Mouse (Mus musculus) midbrain, embryonic 14.5 days (tissue): Measurements from ENCODE around the gene Chdh. TPM values are rescaled to one million over a fixed set of nuclear protein-coding genes. Genes with fewer than 3 reads are reported as not detected.

Experiments used
- ATAC-seq: fragments of 200-750 bp; cut with Nextera tagmentation; 2 replicates; pipeline ENCODE4 v1.8.0; 2017; ENCODE audit warnings: moderate number of reproducible peaks, moderate library complexity; ENCODE audit not compliant: low FRiP score, low TSS enrichment
- DNase-seq: peaks from one replicate; pipeline ENCODE4 v3.0.0-alpha.2; 2015
- H3K27ac ChIP-seq: fragments of 300-500 bp; sonication (generic); replicated peaks from 2 replicates; pipeline ENCODE4 v1.5.1; 2014; ENCODE audit warnings: mild to moderate bottlenecking, low read depth, low read length, moderate library complexity
- H3K27me3 ChIP-seq: fragments of 300-500 bp; sonication (generic); 2 replicates; pipeline ENCODE4 v1.6.1; 2014; ENCODE audit warnings: low read length, control low read depth, mixed read lengths; ENCODE audit not compliant: control insufficient read depth, insufficient read depth
- H3K36me3 ChIP-seq: fragments of 300-500 bp; sonication (generic); 2 replicates; pipeline ENCODE4 v1.6.1; 2014; ENCODE audit warnings: low read length, control low read depth; ENCODE audit not compliant: control insufficient read depth, insufficient read depth
- H3K4me1 ChIP-seq: fragments of 300-500 bp; sonication (generic); 2 replicates; pipeline ENCODE4 v1.6.1; 2014; ENCODE audit warnings: mild to moderate bottlenecking, antibody characterized with exemption, low read length, control low read depth; ENCODE audit not compliant: control insufficient read depth, insufficient read depth
- H3K4me2 ChIP-seq: fragments of 300-500 bp; sonication (generic); 2 replicates; pipeline ENCODE4 v1.6.1; 2014; ENCODE audit warnings: mild to moderate bottlenecking, low read length, moderate library complexity
- H3K4me3 ChIP-seq: fragments of 300-500 bp; sonication (generic); replicated peaks from 2 replicates; pipeline ENCODE4 v1.5.1; 2014; ENCODE audit warnings: low read depth, low read length
- H3K9ac ChIP-seq: fragments of 300-500 bp; sonication (generic); replicated peaks from 2 replicates; pipeline ENCODE4 v1.6.1; 2014; ENCODE audit warnings: mild to moderate bottlenecking, low read length, moderate library complexity
- H3K9me3 ChIP-seq: fragments of 300-500 bp; sonication (generic); 2 replicates; pipeline ENCODE4 v1.6.1; 2016; ENCODE audit warnings: low read length, control low read depth, mixed read lengths; ENCODE audit not compliant: control insufficient read depth
- WGBS: fragments of 180-500 bp; shearing (Covaris S2); extraction: QIAGEN DNeasy Blood & Tissue Kit; methylation state at CpG from one replicate; pipeline ENCODE4 v1.1.7; 2014; 5-methylcytosine and 5-hydroxymethylcytosine counted together
- polyA plus RNA-seq: library from polyadenylated mRNA; unstranded; fragments of >200 nt; fragmentation: Nextera tagmentation; extraction: Ambion mirVana; gene quantifications from 2 replicates; pipeline ENCODE4 v1.2.1, GENCODE M21; 2014

The Chdh gene
- polyA plus RNA-seq, 1 experiment from 2014 or later: 0.21 TPM

DNA sequence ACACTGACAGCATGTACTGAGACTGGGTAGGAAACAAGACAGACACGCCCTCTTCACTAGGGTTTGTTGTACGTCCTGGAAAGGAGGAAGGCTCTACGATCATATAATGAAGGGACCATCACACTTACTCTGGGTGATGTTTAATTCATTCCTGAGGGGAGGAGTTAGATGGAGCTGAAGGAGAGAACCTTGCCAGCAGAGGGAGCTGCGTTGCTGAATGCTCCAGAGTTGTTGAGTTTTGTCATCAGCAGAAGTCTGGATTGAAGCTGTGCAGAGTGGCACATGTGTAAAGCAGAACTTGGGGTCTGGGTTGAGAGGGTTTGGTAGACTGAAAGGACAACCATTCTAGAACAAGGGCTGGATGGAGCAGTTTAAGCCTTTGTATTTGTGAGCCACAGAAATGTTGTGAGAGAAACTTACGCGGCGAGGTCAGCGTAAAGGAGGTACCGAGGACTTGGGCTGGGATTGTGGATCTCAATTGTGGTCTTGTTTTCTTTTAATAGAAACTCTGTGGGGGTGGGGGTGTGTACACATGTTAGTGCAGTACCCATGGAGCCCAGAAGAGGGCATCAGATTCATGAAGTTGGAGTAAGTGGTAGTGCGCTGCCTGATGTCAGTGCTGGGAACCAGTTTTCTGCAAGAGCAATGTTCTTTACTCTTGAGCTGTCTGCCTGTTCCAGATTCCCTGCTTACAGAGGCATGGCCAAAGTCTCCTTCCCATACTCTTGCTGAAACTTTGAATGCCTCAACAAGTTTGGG is 28.2 kb upstream of the Chdh start:
- no peak overlapping the region for H3K9ac ChIP-seq
- peaks cover 66% of the 10 kb centered on the region for H3K36me3 ChIP-seq
- H3K4me3 ChIP-seq: no peak overlapping the region
- ATAC-seq (no peak), DNase-seq (peak; percentile 19)
- no peak overlapping the region for H3K27ac ChIP-seq
- no peaks in the 10 kb centered on the region for H3K9me3 ChIP-seq
- no peaks in the 10 kb centered on the region for H3K27me3 ChIP-seq
- WGBS: 97% methylated on average over 10 of the region's 10 CpGs
- 0 out of 2 replicates have a peak, but pooled peaks cover 3% of the 10 kb centered on the region for H3K4me1 ChIP-seq
- no peak overlapping the region for H3K4me2 ChIP-seq

DNA sequence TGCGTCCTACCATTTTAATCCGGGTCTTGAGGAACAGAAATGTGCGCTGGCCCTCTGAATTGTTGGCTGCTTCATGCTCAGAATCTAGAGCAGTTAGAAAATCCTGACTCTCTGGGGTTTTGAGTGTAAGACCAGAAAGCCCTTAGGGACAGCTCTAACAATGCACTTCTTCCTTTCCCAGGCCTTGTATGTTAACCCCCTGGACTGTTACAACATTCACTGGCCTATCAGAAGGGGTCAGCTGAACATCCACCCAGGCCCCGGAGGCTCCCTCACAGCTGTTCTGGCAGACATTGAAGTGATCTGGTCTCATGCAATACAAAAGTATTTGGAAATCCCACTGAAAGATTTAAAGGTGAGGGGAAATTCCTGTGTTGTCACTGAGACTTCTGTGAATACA is 22.7 kb upstream of the Chdh start:
- ATAC-seq (no peak), DNase-seq (no peak)
- H3K9ac ChIP-seq: no peak overlapping the region
- H3K4me3 ChIP-seq: no peak overlapping the region
- no peaks in the 10 kb centered on the region for H3K27me3 ChIP-seq
- no peaks in the 10 kb centered on the region for H3K4me1 ChIP-seq
- H3K36me3 ChIP-seq: peaks cover 100% of the 10 kb centered on the region
- H3K27ac ChIP-seq: no peak overlapping the region
- WGBS: 94% methylated on average over 4 of the region's 4 CpGs
- H3K9me3 ChIP-seq: no peaks in the 10 kb centered on the region
- no peak overlapping the region for H3K4me2 ChIP-seq

DNA sequence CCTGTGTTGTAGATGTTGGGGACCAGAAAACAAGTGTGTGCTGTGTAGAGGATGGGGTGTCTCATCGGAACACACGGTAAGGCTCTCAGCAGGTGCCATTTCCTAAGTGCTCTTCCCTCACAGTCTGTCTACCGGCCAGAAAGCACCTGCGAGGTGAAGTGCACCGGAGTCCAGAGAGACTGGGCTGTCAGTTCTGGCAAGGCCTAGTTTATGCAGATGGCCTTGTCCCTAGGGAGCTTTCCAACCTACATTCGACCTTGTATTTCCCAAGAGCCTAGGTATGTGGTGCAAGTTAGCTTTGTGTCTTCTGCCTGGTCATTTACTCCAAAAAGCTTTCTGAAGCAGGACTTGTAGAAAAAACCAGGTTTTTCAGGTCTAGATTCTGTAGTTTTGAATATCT is 21.5 kb upstream of the Chdh start:
- H3K4me2 ChIP-seq: no peak overlapping the region
- no peak for ATAC-seq
- DNase-seq: no peak
- WGBS: 97% methylated on average over 6 of the region's 6 CpGs
- no peaks in the 10 kb centered on the region for H3K27me3 ChIP-seq
- no peak overlapping the region for H3K27ac ChIP-seq
- H3K9me3 ChIP-seq: no peaks in the 10 kb centered on the region
- H3K9ac ChIP-seq: no peak overlapping the region
- H3K36me3 ChIP-seq: peaks cover 100% of the 10 kb centered on the region
- H3K4me3 ChIP-seq: no peak overlapping the region
- H3K4me1 ChIP-seq: no peaks in the 10 kb centered on the region

DNA sequence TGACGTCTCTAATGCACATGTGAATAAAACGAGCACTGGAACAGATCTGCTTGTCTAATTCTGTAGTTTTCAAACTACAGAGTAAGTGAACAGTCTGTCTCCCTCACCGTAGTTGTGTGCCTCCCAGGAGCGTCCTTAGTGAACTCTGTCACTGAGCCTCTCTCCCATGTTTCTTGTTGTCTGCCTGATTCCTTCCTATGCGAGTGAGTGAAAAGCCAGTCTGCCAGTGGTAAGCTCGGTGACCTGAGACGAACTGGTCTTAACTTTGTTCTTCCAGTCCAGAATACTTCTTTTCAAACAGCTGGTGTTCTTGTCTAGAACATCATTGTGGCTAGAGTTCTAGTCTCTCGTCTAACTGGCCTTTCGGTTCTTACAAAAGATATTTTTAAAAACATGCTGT is 21.1 kb upstream of the Chdh start:
- no peaks in the 10 kb centered on the region for H3K4me1 ChIP-seq
- H3K36me3 ChIP-seq: peaks cover 100% of the 10 kb centered on the region
- no peak overlapping the region for H3K4me2 ChIP-seq
- H3K27me3 ChIP-seq: no peaks in the 10 kb centered on the region
- H3K4me3 ChIP-seq: no peak overlapping the region
- no peak for ATAC-seq
- WGBS: 92% methylated on average over 9 of the region's 9 CpGs
- no peaks in the 10 kb centered on the region for H3K9me3 ChIP-seq
- H3K9ac ChIP-seq: no peak overlapping the region
- no peak overlapping the region for H3K27ac ChIP-seq
- no peak for DNase-seq

DNA sequence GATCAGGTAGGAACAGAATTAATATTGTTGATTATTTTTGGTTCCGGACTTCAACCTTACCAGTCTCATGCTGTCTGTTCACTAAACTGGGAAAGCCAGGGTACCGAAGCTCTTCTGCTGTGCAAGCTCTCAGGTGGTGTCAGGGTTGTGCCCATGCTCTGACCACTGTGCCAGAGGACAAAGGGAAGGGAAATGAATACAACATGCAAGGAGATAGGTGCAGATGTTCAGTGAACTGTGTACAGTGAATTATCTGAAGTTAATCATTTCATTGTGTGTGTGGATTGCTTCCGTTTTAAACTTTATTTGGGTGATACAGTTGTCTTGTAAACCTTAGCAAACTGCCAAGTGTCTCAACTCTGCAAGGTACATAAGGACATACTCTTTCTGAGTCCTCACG is 20.5 kb upstream of the Chdh start:
- 94% methylated on average over 4 of the region's 4 CpGs for WGBS
- Histone ChIP-seq H3K27ac (no peak overlapping the region), H3K9me3 (no peaks in the 10 kb centered on the region), H3K4me3 (no peak overlapping the region), H3K4me1 (no peaks in the 10 kb centered on the region), H3K4me2 (no peak overlapping the region), H3K9ac (no peak overlapping the region), H3K36me3 (peaks cover 100% of the 10 kb centered on the region), H3K27me3 (no peaks in the 10 kb centered on the region)
- ATAC-seq (no peak), DNase-seq (no peak)

DNA sequence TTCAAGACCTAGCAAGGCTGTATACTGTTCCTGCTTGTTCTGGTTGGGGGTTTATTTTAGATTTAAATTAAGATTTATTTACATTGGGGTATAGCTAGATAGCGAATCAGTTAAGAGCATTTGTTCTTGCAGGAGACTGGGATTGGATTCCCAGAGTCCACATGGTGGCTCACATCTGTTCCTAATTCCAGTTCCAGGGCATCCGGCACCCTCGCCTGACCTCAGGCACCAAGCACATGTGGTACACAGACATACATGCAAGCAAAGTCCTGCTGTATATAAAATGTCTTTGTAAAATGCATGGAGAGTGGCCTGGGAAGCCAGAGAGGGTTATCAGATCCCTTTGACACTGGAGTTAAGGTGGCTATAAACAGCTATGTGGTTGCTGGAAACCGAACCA is 13.8 kb upstream of the Chdh start:
- Histone ChIP-seq H3K27ac (no peak overlapping the region), H3K36me3 (peaks cover 79% of the 10 kb centered on the region), H3K4me2 (no peak overlapping the region), H3K9me3 (no peaks in the 10 kb centered on the region), H3K9ac (no peak overlapping the region), H3K27me3 (no peaks in the 10 kb centered on the region), H3K4me1 (no peaks in the 10 kb centered on the region), H3K4me3 (no peak overlapping the region)
- ATAC-seq (no peak), DNase-seq (no peak)
- WGBS: 97% methylated on average over 4 of the region's 4 CpGs

DNA sequence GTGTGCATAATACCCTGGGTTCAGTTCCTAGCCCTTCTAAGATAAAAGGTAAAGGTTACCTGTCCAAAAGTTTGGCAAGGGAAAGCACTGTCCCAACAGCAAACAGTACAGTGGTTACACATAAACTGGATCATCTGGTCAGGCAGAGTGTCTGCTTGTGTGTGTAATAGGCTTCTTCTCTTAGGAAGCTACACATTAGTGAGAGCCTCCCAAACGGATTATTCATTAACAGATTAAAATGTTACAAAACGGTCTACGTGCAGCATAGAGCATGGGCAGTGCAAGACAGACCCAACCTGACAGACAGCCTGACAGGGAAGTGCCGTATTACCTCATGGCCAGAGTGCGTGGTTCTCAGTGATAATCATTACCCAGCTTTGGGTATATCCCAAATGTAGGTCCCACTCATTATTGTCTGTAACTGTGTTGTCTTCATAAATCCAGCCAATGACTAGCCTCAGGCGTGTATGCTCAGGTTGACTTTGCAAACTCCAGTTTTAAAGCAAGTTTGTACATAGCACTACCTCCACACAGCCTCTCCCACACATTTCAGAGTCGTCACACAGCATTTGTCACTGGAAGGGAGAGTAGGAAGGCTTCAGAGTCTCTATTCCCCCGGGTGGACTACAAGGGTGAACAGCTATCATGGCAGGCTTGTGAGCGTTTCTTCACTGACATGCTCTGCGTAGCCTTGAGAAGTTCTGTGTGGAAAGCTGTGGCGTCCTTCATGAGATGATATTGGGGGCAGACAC is 12.6 kb upstream of the Chdh start:
- ATAC-seq: no peak
- WGBS: 94% methylated on average over 11 of the region's 11 CpGs
- DNase-seq: no peak
- Histone ChIP-seq H3K27me3 (no peaks in the 10 kb centered on the region), H3K4me1 (no peaks in the 10 kb centered on the region), H3K4me2 (no peak overlapping the region), H3K27ac (no peak overlapping the region), H3K4me3 (no peak overlapping the region), H3K36me3 (peaks cover 67% of the 10 kb centered on the region), H3K9ac (no peak overlapping the region), H3K9me3 (no peaks in the 10 kb centered on the region)

DNA sequence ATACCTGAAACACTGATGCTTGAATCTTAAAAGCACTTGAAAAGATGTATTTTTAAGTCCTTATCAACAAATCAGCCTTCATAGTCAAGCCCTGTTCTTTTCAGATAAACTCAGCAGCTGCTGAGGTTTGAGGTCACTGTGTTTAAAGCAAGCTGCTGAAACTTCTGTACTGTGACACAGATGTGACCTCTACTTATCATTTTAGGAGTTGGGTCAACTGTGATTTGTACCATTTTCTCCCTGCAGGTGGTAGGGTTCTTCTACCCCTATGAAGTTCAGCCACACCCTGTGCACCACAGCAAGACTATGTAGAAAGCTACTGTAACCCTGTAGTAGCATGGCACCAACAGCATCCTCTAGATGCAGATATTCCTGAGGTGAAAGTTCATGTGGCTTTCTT is 11.5 kb upstream of the Chdh start:
- no peaks in the 10 kb centered on the region for H3K27me3 ChIP-seq
- no peaks in the 10 kb centered on the region for H3K4me1 ChIP-seq
- no peak overlapping the region for H3K9ac ChIP-seq
- ATAC-seq: no peak
- peaks cover 55% of the 10 kb centered on the region for H3K36me3 ChIP-seq
- no peak overlapping the region for H3K4me3 ChIP-seq
- H3K27ac ChIP-seq: no peak overlapping the region
- DNase-seq: no peak
- no peaks in the 10 kb centered on the region for H3K9me3 ChIP-seq
- H3K4me2 ChIP-seq: no peak overlapping the region
